Mouse (Mus musculus) lung, postnatal 0 days (tissue): ENCODE data around the gene Mrpl45.

ENCODE experiments used
- CTCF ChIP-seq: IDR thresholded peaks from 2 replicates; pipeline ENCODE4 v1.5.1; 2016; ENCODE audit warnings: antibody characterized with exemption, mild to moderate bottlenecking
- EP300 ChIP-seq: IDR thresholded peaks from 2 replicates; pipeline ENCODE4 v1.6.1; 2016; ENCODE audit warnings: antibody characterized with exemption, mild to moderate bottlenecking, control low read depth

- no peak for TF ChIP-seq CTCF
- TF ChIP-seq EP300, result no peak
These were observed 53.0 kb downstream of the Mrpl45 start for GRCm38 (mm10) chr11:97368501-97368900.
